ENCODE assay signal across 25 mouse cellular contexts in genomic region chr8:110140770-110141169, GRCm38 (mm10). TPM values are rescaled to one million over a fixed set of nuclear protein-coding genes. Genes with fewer than 3 reads are reported as not detected.
"Had no signal": no experiment of that assay in that cellular context is flagged by ENCODE, and none has a peak within 500 bp of the region (broad histone marks: within the 10 kb centered on the region; RNA-seq: fewer than 3 reads in every experiment).

No protein-coding gene starts in this region.

- H3K36me3 ChIP-seq: limb, embryonic 15.5 days; liver, embryonic 12.5 days; stomach, embryonic 15.5 days had no signal

- ATAC-seq: liver, embryonic 12.5 days; midbrain, embryonic 16.5 days had no signal

- H3K9me3 ChIP-seq: limb, embryonic 15.5 days; liver, embryonic 12.5 days; stomach, embryonic 15.5 days had no signal

- H3K4me3 ChIP-seq: left cerebral cortex, adult 2 months; limb, embryonic 15.5 days; liver, embryonic 12.5 days; megakaryocyte, embryonic 14.5 days; stomach, embryonic 15.5 days had no signal

- H3K27ac ChIP-seq: left cerebral cortex, adult 2 months; limb, embryonic 15.5 days; liver, embryonic 12.5 days; macrophage; stomach, embryonic 15.5 days had no signal

- H3K4me1 ChIP-seq: limb, embryonic 15.5 days; liver, embryonic 12.5 days; megakaryocyte, embryonic 14.5 days; stomach, embryonic 15.5 days had no signal

- DNase-seq: kidney, adult 9 months; kidney, postnatal 10 days; kidney, postnatal 4 days; lung, embryonic 14.5 days; lung, postnatal 10 days; right cerebral cortex, postnatal 14 days; thymus, adult 2 months; thymus, postnatal 25 days had no signal

- H3K9ac ChIP-seq: limb, embryonic 15.5 days; liver, embryonic 12.5 days; lung, embryonic 14.5 days; stomach, embryonic 15.5 days had no signal

- H3K4me2 ChIP-seq: limb, embryonic 15.5 days; liver, embryonic 12.5 days; lung, embryonic 14.5 days; midbrain, embryonic 11.5 days; stomach, embryonic 15.5 days had no signal

- H3K27me3 ChIP-seq: megakaryocyte, embryonic 14.5 days; stomach, embryonic 15.5 days had no signal

RNA-seq across cellular contexts. Expression of gene Calb2, which starts 27.2 kb away (rescaled TPM):
- polyA plus RNA-seq: liver, embryonic 12.5 days; liver, embryonic 16.5 days; macrophage; spleen, adult 2 months had no signal

RNA-seq across cellular contexts. Expression of gene Gm17720, which starts 38.2 kb away (rescaled TPM):
- total RNA-seq: layer of hippocampus, adult 8-10 months; layer of hippocampus, postnatal 14 days; left cerebral cortex, adult 2 months; left cerebral cortex, postnatal 14 days had no signal
- polyA plus RNA-seq: limb, embryonic 11.5 days; limb, embryonic 15.5 days; liver, embryonic 12.5 days; liver, embryonic 16.5 days; lung, embryonic 14.5 days; macrophage; midbrain, embryonic 11.5 days; midbrain, embryonic 16.5 days; neural tube, embryonic 14.5 days; spleen, adult 2 months; stomach, embryonic 15.5 days; testis, adult 2 months; thymus, adult 2 months; urinary bladder, adult 2 months had no signal

RNA-seq across cellular contexts. Expression of gene Gm21964, which starts 39.8 kb away (rescaled TPM):
- total RNA-seq: layer of hippocampus, adult 8-10 months; layer of hippocampus, postnatal 14 days; left cerebral cortex, adult 2 months; left cerebral cortex, postnatal 14 days had no signal
- polyA plus RNA-seq: limb, embryonic 11.5 days; limb, embryonic 15.5 days; liver, embryonic 12.5 days; liver, embryonic 16.5 days; lung, embryonic 14.5 days; macrophage; midbrain, embryonic 11.5 days; midbrain, embryonic 16.5 days; neural tube, embryonic 14.5 days; spleen, adult 2 months; stomach, embryonic 15.5 days; urinary bladder, adult 2 months had no signal
